ENCODE assay signal across 8 mouse cellular contexts in the genomic region with DNA sequence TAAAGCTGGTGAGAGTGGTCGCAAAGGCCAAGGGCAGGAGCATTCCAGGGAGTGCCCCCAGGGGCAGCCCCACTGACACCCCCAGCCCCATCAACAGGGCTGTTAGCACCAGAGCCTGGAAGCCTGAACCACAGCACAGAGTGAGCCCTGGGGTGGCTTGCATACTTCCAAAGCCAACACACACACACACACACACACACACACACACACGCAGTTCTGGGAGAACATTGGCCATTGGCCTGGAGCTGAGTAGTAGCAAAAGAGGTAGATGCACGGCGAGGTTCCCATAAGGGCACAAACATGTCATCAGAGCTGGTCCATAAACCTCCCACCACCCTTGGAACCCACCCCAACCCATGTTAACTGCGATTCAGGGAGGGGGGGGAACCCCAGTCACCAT. TPM values are rescaled to one million over a fixed set of nuclear protein-coding genes. Genes with fewer than 3 reads are reported as not detected.
DNase-seq lines count a peak whose midpoint lies in the region; ATAC-seq and TF ChIP-seq lines count a peak whose summit lies in the region.

No protein-coding gene starts in this region.

- H3K4me2 ChIP-seq in heart, embryonic 12.5 days: peak overlapping the region; percentile 96
- peak overlapping the region; percentile 97 for H3K4me2 ChIP-seq in forebrain, embryonic 15.5 days (replicated peaks)
- H3K4me2 ChIP-seq in liver, embryonic 15.5 days: peak overlapping the region; percentile 98

- intact Hi-C loops in left cerebral cortex, postnatal 36 days (cut with DNase I): loop anchor here (5.0 kb wide), 1 partner anchor 271 kb away; no protein-coding TSS in a partner anchor

- no peaks in the 10 kb centered on the region for H3K27me3 ChIP-seq in heart, embryonic 12.5 days (replicated peaks)
- no peaks in the 10 kb centered on the region for H3K27me3 ChIP-seq in E14TG2a.4 (ENCODE audit: insufficient read depth, low read length)
- no peaks in the 10 kb centered on the region for H3K27me3 ChIP-seq in forebrain, embryonic 15.5 days
- H3K27me3 ChIP-seq in liver, embryonic 15.5 days: no peaks in the 10 kb centered on the region

- no peak for DNase-seq in heart, postnatal 4 days
- no peak for DNase-seq in embryo, embryonic 10.5 days (ENCODE audit: low spot score)
- no peak for DNase-seq in T-cell, adult 2 months (ENCODE audit: low spot score)
- no peak for DNase-seq in left cerebral cortex, postnatal 36 days (ENCODE audit: low spot score in 2 of 2)

- 24% methylated on average over 5 of the region's 5 CpGs for WGBS in heart, embryonic 12.5 days
- WGBS in forebrain, embryonic 15.5 days: 32% methylated on average over 5 of the region's 5 CpGs
- 38% methylated on average over 5 of the region's 5 CpGs for WGBS in liver, embryonic 15.5 days (ENCODE audit: insufficient replicate concordance)

- H3K9ac ChIP-seq in heart, embryonic 12.5 days: peak overlapping the region; percentile 74
- peak overlapping the region; percentile 86 for H3K9ac ChIP-seq in forebrain, embryonic 15.5 days (replicated peaks)
- H3K9ac ChIP-seq in liver, embryonic 15.5 days: peak overlapping the region; percentile 60

- ATAC-seq in heart, embryonic 12.5 days (ENCODE audit: insufficient number of reproducible peaks, low FRiP score): no peak
- 0 out of 2 replicates have a peak, but pooled peaks have one; percentile 2 for ATAC-seq in forebrain, embryonic 15.5 days (replicated peaks)
- no peak for ATAC-seq in liver, embryonic 15.5 days (ENCODE audit: insufficient read depth)

- H3K27ac ChIP-seq in heart, embryonic 12.5 days (ENCODE audit: poor library complexity, severe bottlenecking): no peak overlapping the region
- H3K27ac ChIP-seq in forebrain, embryonic 15.5 days (replicated peaks): peak overlapping the region; percentile 89
- H3K27ac ChIP-seq in liver, embryonic 15.5 days (replicated peaks): peak overlapping the region; percentile 82

- no peak for TF ChIP-seq CTCF in E14TG2a.4 (conservative IDR thresholded peaks at IDR 0.05; ENCODE audit: low read length)

- H3K4me1 ChIP-seq in heart, embryonic 12.5 days (replicated peaks): peaks cover 36% of the 10 kb centered on the region
- H3K4me1 ChIP-seq in E14TG2a.4 (replicated peaks; ENCODE audit: low read depth, low read length): peaks cover 75% of the 10 kb centered on the region
- H3K4me1 ChIP-seq in forebrain, embryonic 15.5 days: peaks cover 43% of the 10 kb centered on the region
- H3K4me1 ChIP-seq in liver, embryonic 15.5 days (replicated peaks): peaks cover 60% of the 10 kb centered on the region

- H3K4me3 ChIP-seq in heart, embryonic 12.5 days: peak overlapping the region; percentile 49
- peak overlapping the region; percentile 86 for H3K4me3 ChIP-seq in E14TG2a.4 (replicated peaks; ENCODE audit: low read length)
- peak overlapping the region; percentile 65 for H3K4me3 ChIP-seq in forebrain, embryonic 15.5 days
- peak overlapping the region; percentile 60 for H3K4me3 ChIP-seq in liver, embryonic 15.5 days (replicated peaks)

- H3K36me3 ChIP-seq in heart, embryonic 12.5 days: peaks cover 31% of the 10 kb centered on the region
- peaks cover 50% of the 10 kb centered on the region for H3K36me3 ChIP-seq in E14TG2a.4 (ENCODE audit: insufficient read depth, low read length)
- peaks cover 29% of the 10 kb centered on the region for H3K36me3 ChIP-seq in forebrain, embryonic 15.5 days
- H3K36me3 ChIP-seq in liver, embryonic 15.5 days (replicated peaks): peaks cover 28% of the 10 kb centered on the region

- no peaks in the 10 kb centered on the region for H3K9me3 ChIP-seq in heart, embryonic 12.5 days (replicated peaks)
- H3K9me3 ChIP-seq in E14TG2a.4 (ENCODE audit: low read length): no peaks in the 10 kb centered on the region
- H3K9me3 ChIP-seq in forebrain, embryonic 15.5 days: no peaks in the 10 kb centered on the region
- H3K9me3 ChIP-seq in liver, embryonic 15.5 days (replicated peaks): no peaks in the 10 kb centered on the region

RNA-seq across cellular contexts. Expression of a gene that starts 1.6 kb away (rescaled TPM):
- 8.4 and 9.2 TPM in 2 replicates for polyA plus RNA-seq in heart, embryonic 12.5 days (2016; fragmentation: Nextera tagmentation; extraction: Ambion mirVana)
- total RNA-seq in heart, postnatal 4 days (2021): 1 to 10 TPM; 5.0 to 5.9 TPM
- polyA plus RNA-seq in forebrain, embryonic 15.5 days (2015; fragmentation: Nextera tagmentation; extraction: Ambion mirVana): 34.9 and 36.3 TPM in 2 replicates
- polyA plus RNA-seq in liver, embryonic 15.5 days (2015; fragmentation: Nextera tagmentation; extraction: Ambion mirVana): 49.1 and 50.2 TPM in 2 replicates
- total RNA-seq in left cerebral cortex, postnatal 36 days (2021): 10 to 100 TPM; 28.2 to 29.1 TPM

RNA-seq across cellular contexts. Expression of a gene that starts 5.6 kb away (rescaled TPM):
- polyA plus RNA-seq in heart, embryonic 12.5 days (2016; fragmentation: Nextera tagmentation; extraction: Ambion mirVana): 23.9 and 24.9 TPM in 2 replicates
- total RNA-seq in heart, postnatal 4 days (2021): 10 to 100 TPM; 16.2 to 16.7 TPM
- polyA plus RNA-seq in forebrain, embryonic 15.5 days (2015; fragmentation: Nextera tagmentation; extraction: Ambion mirVana): 33.0 and 35.9 TPM in 2 replicates
- polyA plus RNA-seq in liver, embryonic 15.5 days (2015; fragmentation: Nextera tagmentation; extraction: Ambion mirVana): 19.1 and 19.5 TPM in 2 replicates
- 10 to 100 TPM; 35.5 to 40.7 TPM for total RNA-seq in left cerebral cortex, postnatal 36 days (2021)

RNA-seq across cellular contexts. Expression of a gene that starts 8.9 kb away (rescaled TPM):
- polyA plus RNA-seq in heart, embryonic 12.5 days (2016; fragmentation: Nextera tagmentation; extraction: Ambion mirVana): 503 and 513 TPM in 2 replicates
- total RNA-seq in heart, postnatal 4 days (2021): 100 to 1,000 TPM; 802 to 870 TPM
- polyA plus RNA-seq in forebrain, embryonic 15.5 days (2015; fragmentation: Nextera tagmentation; extraction: Ambion mirVana): 582 and 618 TPM in 2 replicates
- polyA plus RNA-seq in liver, embryonic 15.5 days (2015; fragmentation: Nextera tagmentation; extraction: Ambion mirVana): 401 and 446 TPM in 2 replicates
- 100 to 1,000 TPM; 637 to 694 TPM for total RNA-seq in left cerebral cortex, postnatal 36 days (2021)

RNA-seq across cellular contexts. Expression of a gene that starts 9.0 kb away (rescaled TPM):
- polyA plus RNA-seq in heart, embryonic 12.5 days (2016; fragmentation: Nextera tagmentation; extraction: Ambion mirVana): 58.5 and 64.4 TPM in 2 replicates
- 10 to 100 TPM; 37.8 to 41.7 TPM for total RNA-seq in heart, postnatal 4 days (2021)
- 71.5 and 72.4 TPM in 2 replicates for polyA plus RNA-seq in forebrain, embryonic 15.5 days (2015; fragmentation: Nextera tagmentation; extraction: Ambion mirVana)
- 39.5 and 41.8 TPM in 2 replicates for polyA plus RNA-seq in liver, embryonic 15.5 days (2015; fragmentation: Nextera tagmentation; extraction: Ambion mirVana)
- total RNA-seq in left cerebral cortex, postnatal 36 days (2021): 10 to 100 TPM; 40.5 to 45.1 TPM

RNA-seq across cellular contexts. Expression of a gene that starts 10.5 kb away (rescaled TPM):
- 45.1 and 50.2 TPM in 2 replicates for polyA plus RNA-seq in heart, embryonic 12.5 days (2016; fragmentation: Nextera tagmentation; extraction: Ambion mirVana)
- 10 to 100 TPM; 38.0 to 40.0 TPM for total RNA-seq in heart, postnatal 4 days (2021)
- polyA plus RNA-seq in forebrain, embryonic 15.5 days (2015; fragmentation: Nextera tagmentation; extraction: Ambion mirVana): 76.3 and 89.3 TPM in 2 replicates
- 27.3 and 30.8 TPM in 2 replicates for polyA plus RNA-seq in liver, embryonic 15.5 days (2015; fragmentation: Nextera tagmentation; extraction: Ambion mirVana)
- total RNA-seq in left cerebral cortex, postnatal 36 days (2021): 10 to 100 TPM; 83.9 to 87.0 TPM
